Mouse (Mus musculus) layer of hippocampus, adult 2 months (tissue): ENCODE measurements around the gene Kank4. TPM values are rescaled to one million over a fixed set of nuclear protein-coding genes. Genes with fewer than 3 reads are reported as not detected.

Experiments used
- DNase-seq, 2 experiments: peaks; one replicate each; pipeline ENCODE4 v3.0.0; 2022; ENCODE audit warnings: low spot score in 2 of 2
- H3K27ac ChIP-seq: fragments of 200-600 bp; 2 replicates; pipeline ENCODE4 v1.8.1; 2022
- H3K4me3 ChIP-seq: fragments of 200-600 bp; 2 replicates; pipeline ENCODE4 v1.8.1; 2022; ENCODE audit warnings: mild to moderate bottlenecking
- CTCF ChIP-seq: fragments of 200-600 bp; conservative IDR thresholded peaks from 2 replicates; pipeline ENCODE4 v1.8.1; 2022; ENCODE audit warnings: antibody characterized with exemption, mild to moderate bottlenecking, moderate library complexity
- total RNA-seq, 2 experiments: library from RNA; stranded (reverse); gene quantifications; 2 replicates each; pipeline ENCODE4 v1.2.3; 2021

Kank4 gene
- total RNA-seq, 2 experiments from 2014 or later, result 2.5 to 3.0 TPM

DNA sequence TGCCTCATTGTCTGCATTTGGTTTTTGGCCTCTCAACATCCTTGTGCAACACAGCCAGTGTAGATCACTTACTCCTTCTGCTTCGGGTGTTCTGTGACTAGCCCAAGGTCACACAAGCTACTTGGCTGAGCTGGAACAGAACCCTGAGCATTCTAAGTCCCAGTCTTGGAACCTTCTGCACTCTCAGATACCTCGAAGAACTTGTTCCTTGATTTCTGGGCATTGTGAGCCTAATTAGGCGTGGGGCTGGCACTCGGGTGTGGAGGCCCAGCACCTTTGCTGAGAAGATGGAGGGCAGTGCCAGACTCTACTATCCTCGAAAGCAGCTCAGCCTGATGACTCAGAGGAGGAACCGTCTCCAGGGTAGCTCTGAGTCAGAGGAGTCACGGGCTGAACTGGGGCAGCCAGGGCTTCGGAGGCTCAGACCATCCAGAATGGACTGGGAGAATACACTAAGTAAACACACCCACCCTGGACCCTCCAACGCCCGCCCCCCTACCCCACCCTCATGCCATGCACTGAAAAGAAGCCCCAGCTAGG is 1.9 kb upstream of the Kank4 start:
- Histone ChIP-seq H3K4me3 (no peak overlapping the region), H3K27ac (no peak overlapping the region)
- DNase-seq, result no peak
- TF ChIP-seq CTCF, result no peak

DNA sequence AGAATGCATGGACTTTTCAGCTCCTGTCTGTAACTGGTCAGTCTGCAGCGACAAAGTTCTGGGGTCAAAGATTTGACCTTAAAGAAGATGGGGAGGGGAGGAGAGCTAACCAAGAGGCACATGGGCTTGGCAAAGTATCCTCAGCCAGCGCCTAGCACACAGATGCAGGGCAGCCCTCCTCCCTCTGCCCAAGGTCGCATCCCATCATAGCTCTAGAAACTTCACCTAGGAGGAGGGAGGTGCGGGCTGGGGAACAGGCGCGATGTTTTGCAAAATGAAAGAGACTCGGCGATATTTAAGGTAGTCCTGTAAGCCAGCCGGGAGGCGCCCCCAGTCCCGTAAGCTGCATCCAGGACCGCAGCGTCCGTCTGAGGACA is 542 bp downstream of the Kank4 start:
- Histone ChIP-seq H3K27ac (0 out of 2 replicates have a peak overlapping the region, but pooled peaks have one; percentile 40), H3K4me3 (peak overlapping the region; percentile 66)
- no peak for DNase-seq
- no peak for TF ChIP-seq CTCF

DNA sequence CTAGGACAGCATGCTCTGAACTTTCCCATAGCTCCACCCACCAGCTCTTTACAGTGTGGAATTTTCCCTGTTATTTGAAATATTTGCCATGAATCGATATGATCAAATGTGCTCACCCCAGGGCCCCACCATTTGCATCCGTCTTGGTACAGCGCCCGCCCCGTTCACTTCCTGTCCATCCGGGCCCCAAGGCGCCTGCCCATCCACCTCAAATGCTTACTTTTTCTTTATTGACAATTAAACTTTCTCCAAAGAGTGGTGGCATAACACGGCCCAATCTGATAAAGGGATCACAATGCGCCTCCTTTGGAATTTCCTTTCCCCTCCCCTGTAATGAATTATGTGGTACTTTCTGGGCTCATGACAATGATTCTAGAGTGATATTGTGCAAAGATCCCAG is 11.0 kb downstream of the Kank4 start:
- DNase-seq, result no peak
- Histone ChIP-seq H3K4me3 (no peak overlapping the region), H3K27ac (no peak overlapping the region)
- no peak for TF ChIP-seq CTCF

DNA sequence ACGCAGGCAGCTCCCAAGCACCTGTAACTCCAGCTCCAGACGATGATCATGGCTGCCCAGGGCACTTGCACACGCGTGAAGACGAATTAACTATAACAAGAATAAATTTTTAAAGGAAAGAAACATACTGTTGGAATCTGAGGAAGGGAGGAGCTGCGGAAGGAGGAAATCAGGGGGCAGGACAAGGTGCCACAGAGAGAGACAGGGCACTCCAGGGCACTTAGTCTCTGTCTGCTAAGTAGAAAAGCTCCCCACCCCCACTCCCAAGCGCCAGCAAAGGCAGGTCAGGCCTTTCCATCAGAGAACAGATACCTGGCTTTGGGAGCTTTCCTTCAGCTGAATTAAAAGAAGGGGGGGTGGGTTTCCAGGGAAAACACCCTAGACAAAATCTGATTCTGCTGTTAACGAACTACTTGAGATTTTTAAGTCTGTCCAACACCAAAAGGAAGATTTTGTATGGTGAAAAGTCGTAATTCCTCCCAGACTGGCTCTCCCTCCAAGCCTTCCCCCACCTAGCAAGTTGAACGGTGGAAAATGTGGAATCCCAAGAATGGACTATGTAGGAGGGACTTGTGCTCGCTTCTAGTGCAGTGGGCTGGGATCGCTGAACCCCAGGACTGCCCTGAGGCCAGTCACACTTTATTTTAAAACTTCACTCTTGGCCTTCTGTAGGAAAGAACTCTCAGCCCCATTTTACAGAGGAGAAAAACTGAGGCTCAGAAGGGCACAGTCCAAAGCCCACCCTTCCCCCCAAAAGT is 11.9 kb downstream of the Kank4 start:
- DNase-seq, result no peak
- Histone ChIP-seq H3K4me3 (no peak overlapping the region), H3K27ac (no peak overlapping the region)
- no peak for TF ChIP-seq CTCF

DNA sequence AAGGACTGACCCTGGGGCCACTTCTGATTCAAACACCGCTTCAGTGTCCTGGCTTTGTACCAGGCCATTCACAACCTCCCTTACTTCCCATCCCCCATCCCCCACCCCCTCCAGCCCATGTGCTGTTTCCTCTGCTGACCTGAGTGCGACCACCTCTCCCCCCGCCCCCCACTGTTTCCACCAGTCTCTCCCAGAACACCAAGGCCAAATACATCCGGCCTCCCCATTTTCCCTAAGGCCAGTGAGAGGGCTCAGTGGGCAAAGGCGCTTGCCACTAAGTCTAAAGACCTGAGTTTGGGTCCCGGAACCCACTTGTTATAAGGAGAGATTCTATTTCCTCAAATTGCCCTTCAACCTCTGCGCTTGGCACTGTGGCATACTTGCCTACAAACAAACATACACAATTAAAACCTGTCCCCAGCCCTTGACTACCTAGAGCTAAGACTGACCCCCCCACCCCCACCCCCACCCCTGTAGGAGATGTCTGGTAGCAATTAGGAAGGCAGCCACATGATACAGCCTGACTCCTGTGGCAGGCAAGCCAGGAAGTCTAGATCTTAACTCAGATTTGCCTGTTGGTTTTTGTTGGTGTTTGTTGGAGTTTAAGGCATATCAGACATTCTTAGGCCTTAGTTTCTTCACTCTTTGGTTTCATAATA is 12.7 kb downstream of the Kank4 start:
- Histone ChIP-seq H3K27ac (no peak overlapping the region), H3K4me3 (no peak overlapping the region)
- no peak for TF ChIP-seq CTCF
- DNase-seq, result no peak

DNA sequence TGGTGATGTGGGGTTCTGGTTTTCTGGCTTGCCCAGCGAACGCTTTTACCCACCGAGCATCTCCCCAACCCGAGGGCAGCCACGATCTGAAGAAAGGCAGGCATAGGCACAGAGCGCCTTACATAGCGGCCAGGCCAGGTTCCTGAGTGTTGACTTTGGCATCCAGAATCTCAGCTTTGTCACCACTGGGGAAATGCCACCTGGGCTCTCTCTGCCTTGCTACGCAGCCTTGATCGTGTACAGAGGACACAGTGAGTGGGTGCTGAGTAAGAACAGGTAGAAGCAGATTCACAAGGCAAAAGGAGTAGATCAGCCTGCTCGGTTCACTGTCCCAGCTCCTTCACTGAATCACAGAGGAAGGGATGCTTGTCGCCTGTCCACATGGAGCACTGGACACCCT is 15.6 kb downstream of the Kank4 start:
- Histone ChIP-seq H3K27ac (no peak overlapping the region), H3K4me3 (no peak overlapping the region)
- DNase-seq, result no peak
- no peak for TF ChIP-seq CTCF

DNA sequence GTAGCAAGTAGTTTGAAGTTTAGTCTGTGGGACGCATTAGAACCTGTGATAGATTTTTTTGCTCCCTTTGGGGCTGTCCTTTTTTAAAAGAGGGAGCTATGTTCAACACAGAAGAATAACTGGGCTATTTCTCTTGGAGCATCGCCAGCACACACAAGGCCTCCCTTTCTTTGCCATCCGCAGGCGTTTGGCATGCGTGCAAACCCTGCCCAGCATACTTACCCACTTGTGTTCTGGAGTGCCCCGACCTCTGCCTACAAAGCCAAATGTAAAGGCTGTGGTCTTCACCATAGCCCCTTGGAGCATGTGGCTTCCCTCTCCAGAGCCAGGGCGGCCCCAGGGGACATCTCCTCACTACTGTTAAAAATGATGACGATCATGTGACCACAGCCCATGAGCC is 16.5 kb downstream of the Kank4 start:
- TF ChIP-seq CTCF, result no peak
- DNase-seq, result no peak
- Histone ChIP-seq H3K4me3 (no peak overlapping the region), H3K27ac (no peak overlapping the region)

DNA sequence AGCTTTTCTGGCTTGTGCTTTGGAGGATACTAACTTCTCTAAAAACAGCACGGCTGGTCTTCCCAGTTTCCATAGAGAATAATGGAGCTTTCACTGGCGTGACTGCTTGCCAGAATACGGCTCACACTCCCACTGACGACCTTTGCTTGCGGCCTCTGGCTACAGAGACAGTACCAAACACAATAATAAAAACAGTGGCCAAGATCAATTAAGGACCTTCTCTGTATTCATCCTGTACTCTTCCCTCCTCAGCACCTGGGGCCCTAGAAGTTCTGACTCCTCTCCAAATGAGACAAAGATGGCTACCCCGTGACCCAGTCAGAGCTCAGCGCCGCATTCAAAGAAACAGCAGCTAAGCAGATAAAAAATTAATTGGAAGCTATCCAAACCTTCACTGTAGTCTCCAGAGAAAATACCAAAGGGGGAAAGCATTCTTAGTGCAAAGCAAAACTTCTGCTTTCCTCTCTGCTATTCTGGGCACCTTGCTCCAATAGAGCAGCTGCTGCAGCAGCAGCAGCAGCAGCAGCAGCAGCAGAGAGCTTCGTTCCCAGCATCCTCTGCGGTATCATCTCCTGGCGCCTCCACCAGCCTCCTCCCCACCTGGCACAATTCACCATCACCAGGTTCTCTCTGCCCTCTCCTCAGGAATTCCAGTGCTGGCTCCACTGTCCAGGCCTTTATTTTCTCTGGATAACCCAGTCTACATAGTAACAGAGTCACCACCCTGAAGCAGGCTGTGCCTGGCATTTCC is 20.6 kb downstream of the Kank4 start:
- H3K4me3 ChIP-seq, result no peak overlapping the region
- TF ChIP-seq CTCF, result no peak
- H3K27ac ChIP-seq, result peak overlapping the region; percentile 47; the same call in 1 of the 2 replicates
- no peak for DNase-seq

DNA sequence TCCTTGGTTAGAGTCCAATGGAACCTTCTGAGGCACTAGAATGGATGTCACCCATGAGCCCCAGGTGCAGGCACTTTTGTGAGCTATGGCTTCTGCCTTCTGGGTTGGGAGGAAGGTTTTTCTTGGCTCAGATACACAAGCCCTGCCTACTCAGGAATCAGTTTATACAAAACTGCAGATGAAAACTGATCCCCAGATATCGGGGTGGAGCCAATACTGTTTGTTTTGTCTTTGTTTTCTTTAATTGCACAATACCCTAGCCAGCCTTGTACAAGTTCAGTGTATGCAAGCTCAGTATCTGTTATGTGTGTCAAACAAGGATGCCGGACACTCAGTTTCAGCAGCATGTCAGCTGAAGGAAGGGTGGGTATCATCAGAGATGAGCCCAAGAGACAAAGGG is 22.1 kb downstream of the Kank4 start:
- no peak overlapping the region for H3K27ac ChIP-seq
- no peak overlapping the region for H3K4me3 ChIP-seq
- DNase-seq, result no peak
- TF ChIP-seq CTCF, result no peak

DNA sequence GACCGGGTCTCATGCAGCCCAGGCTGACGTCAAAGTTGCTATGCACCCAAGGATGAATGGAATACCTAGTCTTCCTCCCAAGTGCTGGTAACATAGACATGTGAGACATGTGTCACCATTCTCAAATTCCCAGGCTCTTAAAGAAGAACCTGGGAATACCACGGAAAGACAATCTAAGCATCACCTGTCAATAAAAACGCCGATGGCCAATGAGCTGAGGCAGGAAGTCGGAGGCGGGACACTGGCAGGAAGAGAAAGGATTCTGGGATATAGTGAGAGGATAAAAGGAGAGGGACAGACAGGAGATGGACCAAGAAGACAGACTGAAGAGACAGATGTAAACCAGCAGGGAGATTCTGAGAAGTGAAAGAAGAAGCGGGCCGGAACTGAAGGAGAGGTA is 23.9 kb downstream of the Kank4 start:
- TF ChIP-seq CTCF, result no peak
- DNase-seq, result no peak
- Histone ChIP-seq H3K4me3 (no peak overlapping the region), H3K27ac (no peak overlapping the region)

DNA sequence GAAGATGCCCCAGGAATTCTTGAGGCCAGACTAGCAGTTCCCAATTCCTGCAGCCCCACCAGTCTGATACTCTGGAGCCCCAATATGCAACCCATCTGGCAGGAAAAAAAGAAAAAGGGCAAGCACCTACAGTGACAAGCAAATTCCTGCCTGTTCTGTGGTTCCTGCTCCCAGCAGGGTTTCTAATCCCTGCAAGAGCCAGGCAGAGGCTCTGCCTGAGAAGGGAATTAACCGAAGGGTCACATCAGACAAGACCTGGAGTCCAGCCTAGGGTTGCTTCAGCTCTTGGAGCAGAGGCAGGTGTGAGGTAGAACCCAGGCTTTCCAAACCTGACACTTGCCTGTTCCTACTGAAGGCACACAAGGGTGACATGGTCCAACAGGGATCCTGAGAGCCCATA is 26.6 kb downstream of the Kank4 start:
- no peak for DNase-seq
- Histone ChIP-seq H3K4me3 (no peak overlapping the region), H3K27ac (no peak overlapping the region)
- TF ChIP-seq CTCF, result no peak

DNA sequence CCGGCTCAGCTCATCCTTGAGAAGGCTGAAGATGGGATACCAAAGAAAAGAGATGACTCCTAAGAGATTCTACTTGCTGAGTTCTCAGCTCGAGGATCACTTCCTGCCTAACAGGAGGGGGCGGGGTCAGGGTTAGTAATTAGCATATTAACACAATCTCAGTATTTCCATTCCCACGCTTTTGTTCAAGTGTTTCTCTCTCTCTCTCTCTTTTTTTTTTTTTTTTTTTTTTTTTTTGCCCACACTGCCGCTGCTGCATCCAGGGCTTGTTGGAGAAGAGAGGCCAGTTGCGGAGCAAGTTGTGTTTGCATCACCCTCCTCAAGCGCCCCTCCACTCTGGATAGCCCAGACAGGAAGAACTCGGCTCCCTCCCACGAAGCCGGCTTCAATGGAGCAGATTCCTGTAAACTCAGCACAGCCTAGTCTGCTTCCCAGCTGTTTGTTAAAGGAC is 27.5 kb downstream of the Kank4 start:
- H3K27ac ChIP-seq, result no peak overlapping the region
- DNase-seq, result no peak
- no peak for TF ChIP-seq CTCF
- H3K4me3 ChIP-seq, result peak overlapping the region; percentile 32

DNA sequence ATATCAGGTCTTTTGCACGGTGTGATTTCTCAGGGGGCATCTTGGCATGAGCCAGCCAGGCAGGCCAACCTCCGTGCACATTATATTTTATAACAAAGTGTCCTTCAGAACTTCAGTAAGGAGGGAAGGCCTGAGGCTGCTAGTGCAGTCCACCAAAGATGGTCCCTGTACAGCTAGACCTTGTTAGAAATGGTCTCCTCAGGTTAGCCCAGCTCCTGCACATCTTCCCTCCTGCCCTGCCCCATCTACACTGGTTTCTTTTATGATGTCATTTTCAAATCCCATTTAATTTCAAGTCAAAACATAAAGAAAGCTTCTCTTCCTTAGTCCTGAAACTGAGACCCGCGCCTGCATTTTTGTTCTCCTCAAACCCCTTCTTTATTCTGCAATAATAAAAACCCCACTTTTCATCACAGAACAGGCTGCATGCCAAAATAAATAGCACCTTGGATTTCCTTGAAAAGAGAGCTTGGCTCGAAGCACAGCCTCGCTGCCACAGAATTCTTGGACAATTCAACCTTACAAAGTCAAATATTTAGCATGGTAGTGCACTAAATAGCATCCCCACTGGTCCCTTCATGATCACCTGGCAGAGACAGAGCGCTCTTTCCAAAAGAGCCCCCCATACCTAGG is 28.1 kb downstream of the Kank4 start:
- Histone ChIP-seq H3K4me3 (peak overlapping the region; percentile 32), H3K27ac (no peak overlapping the region)
- DNase-seq, result no peak
- no peak for TF ChIP-seq CTCF
